Mouse (Mus musculus) spleen, embryonic (tissue): ENCODE measurements around the gene Dock9.
"Not testable (repeated sequence)": the region's sequence is repeated elsewhere in the genome, so short reads cannot be mapped to it uniquely, and the experiment has no call there.

Experiments used
- CTCF ChIA-PET: fragments of 350-600 bp; sonication (Branson Sonifier 250); formaldehyde crosslinking; loops from one replicate; lab custom pipeline; 2022; lab: Charles Lee

Gene Dock9

DNA sequence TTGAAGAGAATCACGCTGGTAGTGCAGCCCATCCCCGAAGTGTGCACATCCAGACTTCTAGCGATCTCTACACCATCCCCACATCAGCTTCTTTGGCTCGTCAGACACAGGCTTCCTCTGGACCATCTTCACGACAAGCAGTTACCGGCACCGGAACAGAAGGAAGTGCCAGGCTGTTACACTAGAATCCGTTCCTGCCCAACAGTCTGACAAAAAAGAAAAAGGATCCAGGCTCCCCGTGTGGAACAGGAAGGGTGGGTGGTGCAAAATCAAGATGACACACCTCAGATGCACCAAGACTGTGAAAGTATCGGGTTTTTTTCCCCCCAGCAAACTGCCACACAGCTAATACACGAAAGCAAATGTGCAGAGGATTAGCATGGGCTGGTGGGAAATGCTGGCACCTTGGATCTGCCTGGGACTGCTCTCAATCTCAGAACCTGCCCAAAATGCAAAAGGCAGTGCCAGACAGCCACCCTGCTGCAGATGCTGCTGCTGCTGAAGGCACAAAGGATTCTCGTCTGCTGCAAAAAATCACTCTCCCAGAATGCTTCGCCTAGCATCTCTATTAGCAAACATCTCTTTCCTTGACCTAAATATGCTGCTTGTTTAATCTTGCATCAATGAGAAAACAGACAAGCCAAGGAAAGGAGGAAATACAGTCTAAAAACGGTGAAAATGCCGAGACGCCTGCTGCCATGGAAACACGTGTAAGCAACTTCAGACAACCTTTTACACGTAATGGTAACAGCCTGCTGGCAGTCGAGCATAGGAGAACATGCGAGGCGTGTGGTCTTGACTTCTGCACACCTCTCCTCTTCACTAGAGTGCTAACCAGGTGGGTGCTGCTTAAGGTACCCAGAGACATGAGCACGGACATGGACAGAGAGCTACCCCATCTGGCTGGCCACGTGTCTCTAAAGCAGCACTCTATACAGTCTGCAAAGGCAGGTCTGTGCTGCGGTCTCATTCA lies 58.9 kb downstream of the Dock9 start:
- CTCF ChIA-PET = no interaction called here

DNA sequence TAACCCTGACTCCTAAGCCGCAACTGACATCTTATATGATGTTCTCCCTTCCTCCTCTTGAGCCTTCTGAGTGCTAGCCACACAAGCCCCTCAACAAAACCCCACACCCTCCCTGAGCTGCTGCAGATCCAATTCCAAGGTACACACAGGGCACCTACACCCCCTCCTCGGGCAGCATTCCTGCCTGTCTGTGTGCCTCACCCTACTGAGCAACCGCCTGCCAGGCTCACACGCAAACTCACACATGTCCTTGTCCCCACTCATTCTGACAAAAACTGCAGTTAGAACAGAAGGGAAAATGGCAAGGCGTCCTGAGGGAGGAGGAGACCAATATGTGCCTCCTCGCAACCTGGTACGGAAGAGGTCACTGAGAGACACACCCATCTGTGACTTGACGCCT lies 60.4 kb downstream of the Dock9 start:
- CTCF ChIA-PET = no interaction called here

- CTCF ChIA-PET = no interaction called here
Observed at GRCm38 (mm10) chr14:121735678-121736077, 62.0 kb downstream of the Dock9 start.

DNA sequence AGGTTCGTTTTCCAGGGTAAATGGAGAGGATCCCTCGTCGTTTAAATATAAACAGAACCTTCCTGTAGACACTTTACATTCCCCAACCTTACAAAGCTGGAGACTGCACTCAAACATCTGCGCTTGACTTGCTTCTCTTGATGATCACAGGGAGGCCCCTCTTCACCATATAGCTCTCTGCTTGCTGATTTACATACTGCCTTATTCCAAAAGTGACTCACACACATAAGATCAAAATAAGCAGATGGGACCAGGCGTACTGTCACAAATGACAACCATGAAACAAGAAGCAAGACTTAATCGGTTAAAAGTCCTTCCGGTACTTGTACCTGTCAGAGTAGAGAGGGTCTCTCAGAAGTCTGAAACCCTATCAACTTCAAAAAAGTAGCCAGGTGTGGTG lies 63.4 kb downstream of the Dock9 start:
- CTCF ChIA-PET = no interaction called here

DNA sequence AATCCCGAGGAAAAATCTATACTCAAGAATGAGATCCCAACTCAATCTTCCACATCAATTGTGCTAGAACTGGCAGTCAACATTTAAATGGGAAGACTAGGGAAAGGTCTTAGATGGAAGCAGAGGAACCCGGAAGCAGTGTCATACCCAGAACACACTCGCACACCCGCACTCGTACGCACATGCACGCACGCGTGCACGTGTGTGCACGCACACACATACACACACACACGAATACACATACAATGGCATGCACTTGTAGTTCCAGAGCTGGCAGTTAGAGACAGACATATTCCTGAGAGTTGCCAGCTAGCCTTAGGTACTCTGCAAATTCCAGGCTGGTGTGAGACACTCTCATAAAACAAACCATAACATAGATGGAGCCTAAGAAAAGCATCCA lies 63.9 kb downstream of the Dock9 start:
- CTCF ChIA-PET = no interaction called here

- CTCF ChIA-PET = no interaction called here
Observed at GRCm38 (mm10) chr14:121732196-121732595, 65.4 kb downstream of the Dock9 start.

GRCm38 (mm10) chr14:121731688-121732168 lies 65.9 kb downstream of the Dock9 start:
- CTCF ChIA-PET = no interaction called here

DNA sequence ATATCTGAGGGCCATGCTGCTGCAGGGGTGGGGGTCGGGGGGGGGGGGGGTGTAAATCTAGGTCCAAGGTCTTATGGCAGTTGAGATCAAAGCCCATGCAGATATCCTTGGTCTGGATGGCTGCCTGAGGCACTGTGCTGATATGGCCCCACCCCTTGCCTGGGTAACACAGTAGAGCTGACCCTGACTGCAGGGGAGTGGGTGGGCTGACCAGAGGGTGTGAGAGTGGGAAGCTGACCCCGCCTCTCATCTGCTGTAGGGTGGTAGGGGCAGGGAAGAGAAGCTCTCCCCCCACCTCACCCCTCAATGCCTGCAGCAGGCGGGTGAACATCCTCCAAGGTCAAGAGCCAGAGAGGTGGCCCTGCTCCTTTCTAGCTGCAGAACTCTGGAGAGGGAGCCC lies 66.7 kb downstream of the Dock9 start:
- CTCF ChIA-PET = no interaction called here

GRCm38 (mm10) chr14:121727996-121728395 lies 69.6 kb downstream of the Dock9 start:
- CTCF ChIA-PET = interaction anchor here (0.6 kb wide), 1 partner anchor 103 kb away, joined by 4 read pairs; no protein-coding TSS in a partner anchor

GRCm38 (mm10) chr14:121724501-121724900 lies 73.1 kb downstream of the Dock9 start:
- CTCF ChIA-PET = no interaction called here

GRCm38 (mm10) chr14:121722774-121723173 lies 74.9 kb downstream of the Dock9 start:
- CTCF ChIA-PET = no interaction called here

DNA sequence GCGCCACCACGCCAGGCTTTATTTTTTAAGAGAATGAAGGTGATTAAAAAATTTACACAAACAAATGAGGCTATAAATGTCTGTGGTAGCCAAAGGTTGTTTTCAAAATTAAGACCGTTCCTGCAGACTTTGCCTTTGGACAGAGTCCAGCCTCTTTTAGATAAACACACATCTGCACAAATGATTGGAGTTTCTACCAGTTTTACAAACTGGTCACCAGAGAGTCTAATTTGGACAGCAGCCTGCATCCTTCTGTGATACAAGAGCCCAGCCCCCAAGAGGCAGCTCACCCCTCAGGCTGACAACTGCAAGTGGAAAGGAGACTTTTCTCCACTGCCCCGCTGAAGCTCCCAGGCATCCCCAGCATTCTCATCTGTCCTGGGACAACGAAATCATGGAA lies 76.2 kb downstream of the Dock9 start:
- CTCF ChIA-PET = no interaction called here

DNA sequence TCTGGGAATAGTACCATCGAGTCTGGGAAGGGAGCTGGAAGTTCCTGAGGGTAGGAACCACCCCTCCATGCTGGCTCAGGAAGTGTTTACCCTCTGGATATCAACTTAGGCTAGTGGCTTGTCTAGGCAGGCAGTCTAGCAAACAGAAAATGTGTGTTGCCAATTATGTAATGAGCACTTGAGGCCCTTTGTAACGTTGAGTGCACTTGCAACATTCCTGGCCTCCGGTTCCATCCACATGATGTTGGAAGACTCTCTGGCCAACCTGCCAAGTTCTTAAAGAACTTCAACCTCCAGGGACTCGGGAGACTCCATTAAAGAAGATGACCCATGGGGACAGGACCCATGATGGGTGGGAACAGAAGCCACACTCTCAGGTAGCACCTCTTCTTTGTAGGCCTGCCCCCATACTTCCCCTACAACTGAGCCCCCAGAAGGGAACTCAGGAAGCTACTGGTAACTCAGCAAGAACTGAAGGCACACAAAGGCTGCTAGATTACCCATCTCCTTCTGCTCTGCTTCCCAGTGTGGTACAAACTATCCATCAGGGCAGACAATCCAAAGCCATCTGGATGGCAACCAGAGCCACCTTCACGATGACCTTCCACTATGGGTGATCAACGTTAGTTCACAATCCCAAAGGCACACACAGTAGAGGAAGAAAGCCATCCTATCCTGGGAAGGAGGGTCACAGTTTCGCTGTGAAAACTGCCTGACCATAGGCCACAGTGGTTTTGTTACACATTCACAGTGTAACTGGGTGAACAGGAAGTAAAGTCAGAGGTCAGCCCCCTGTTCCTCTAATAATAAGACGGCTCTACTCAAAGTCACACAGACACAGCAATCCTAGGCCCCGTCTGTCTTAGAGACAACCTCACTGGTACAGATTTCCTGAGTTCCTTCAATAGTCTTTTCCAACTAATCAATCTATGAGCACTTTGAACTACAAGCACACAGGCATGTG lies 77.7 kb downstream of the Dock9 start:
- CTCF ChIA-PET = no interaction called here

DNA sequence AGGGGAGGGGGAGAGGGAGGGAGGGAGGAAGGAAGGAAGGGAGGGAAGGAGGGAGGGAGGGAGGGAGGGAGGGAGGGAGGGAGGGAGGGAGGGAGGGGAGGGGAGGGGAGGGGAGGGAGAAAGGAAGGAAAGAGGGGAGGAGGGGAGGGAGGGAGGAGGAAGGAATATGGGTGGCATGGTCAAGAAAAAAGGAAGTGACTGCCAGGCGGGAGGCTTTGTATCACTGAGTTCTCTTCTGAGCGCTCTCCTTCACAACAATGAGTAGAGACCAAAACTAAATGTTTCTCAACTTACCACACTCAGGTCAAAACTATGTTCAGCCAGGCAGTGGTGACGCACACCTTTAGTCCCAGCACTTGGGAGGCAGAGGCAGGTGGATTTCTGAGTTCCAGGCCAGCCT lies 82.8 kb downstream of the Dock9 start:
- CTCF ChIA-PET = not testable (repeated sequence)

GRCm38 (mm10) chr14:121714268-121714667 lies 83.4 kb downstream of the Dock9 start:
- CTCF ChIA-PET = no interaction called here

DNA sequence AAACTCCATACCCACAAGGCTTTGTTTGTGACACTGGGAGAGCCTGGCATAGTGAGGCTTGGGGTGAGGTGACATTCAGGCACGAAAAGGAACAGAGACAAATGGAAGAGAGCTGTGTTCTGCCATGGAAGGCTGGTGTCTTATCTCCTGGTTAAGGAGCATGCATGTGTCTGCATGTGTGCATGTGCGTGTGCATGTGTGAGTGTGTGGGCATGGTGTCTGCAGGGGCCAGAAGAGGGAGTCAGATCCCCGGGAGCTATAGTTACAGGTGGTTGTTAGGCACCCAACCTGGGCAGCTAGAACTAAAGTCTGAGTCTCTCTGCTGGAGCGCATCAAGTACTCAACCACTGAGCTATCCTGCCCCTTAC lies 83.8 kb downstream of the Dock9 start:
- CTCF ChIA-PET = no interaction called here

GRCm38 (mm10) chr14:121713166-121713829 lies 84.3 kb downstream of the Dock9 start:
- CTCF ChIA-PET = no interaction called here

DNA sequence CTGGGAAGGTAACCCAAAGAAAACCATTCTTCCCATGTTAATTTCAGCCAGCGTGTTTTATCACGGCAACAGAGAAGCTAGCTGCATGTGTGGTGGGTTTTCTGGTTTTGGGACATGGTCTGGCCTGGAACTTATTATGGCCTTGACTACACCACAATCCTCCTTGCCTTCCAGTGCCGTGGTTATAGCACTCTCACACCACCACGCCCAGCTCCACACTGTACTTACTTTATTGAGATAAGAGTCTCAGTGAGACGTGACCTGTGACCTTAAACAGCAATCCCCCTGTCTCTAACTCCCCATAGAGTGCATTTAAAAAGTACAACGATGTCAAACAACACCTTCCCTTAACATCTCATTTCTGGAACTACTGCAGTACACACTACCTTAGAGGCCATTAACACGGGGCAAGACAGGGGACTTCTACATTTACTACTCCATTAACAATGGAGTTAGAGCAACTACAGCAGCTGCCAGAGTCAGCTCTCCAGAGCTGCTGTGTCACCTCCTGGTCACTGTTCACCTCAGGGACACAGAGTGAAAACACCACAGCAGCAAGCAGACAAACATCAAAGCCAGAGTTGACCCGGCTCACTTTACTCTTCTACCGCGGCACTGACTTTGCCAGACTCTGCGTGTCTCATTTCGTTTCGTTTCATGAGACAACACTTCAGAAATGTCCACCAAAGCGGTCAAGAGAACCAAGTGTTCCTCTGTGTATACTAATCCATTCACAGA lies 86.4 kb downstream of the Dock9 start:
- CTCF ChIA-PET = no interaction called here

DNA sequence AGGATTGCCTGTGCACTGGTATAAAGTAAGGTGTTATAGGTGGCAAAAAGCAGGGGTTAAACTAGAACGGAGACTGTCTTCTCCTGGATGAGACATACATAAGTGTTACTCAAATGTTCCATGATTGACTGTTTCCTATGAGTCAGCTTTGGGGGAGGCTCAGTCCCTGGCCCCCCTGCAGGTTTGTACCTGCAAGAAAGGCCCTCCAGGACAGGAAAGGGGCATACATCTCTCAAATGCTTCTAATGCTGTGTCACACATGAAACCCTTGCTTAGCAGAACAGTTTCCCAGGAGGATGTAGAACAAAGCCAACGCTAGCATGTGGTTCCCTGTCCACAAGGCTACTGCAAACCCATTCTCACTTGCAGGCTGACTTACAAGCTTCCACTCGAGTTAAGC lies 87.5 kb downstream of the Dock9 start:
- CTCF ChIA-PET = no interaction called here

GRCm38 (mm10) chr14:121708244-121708643 lies 89.4 kb downstream of the Dock9 start:
- CTCF ChIA-PET = no interaction called here

- CTCF ChIA-PET = no interaction called here
Observed at GRCm38 (mm10) chr14:121706482-121706901, 91.1 kb downstream of the Dock9 start.
